Mouse (Mus musculus) MEL-GATA-1-ER (cell line): ENCODE measurements at regions not wholly inside any gene's neighbourhood (a gene's known extent, or its start where the extent isn't known, plus 50 kb on each side); places are given as distances from the start of the nearest gene placed in this dataset.

ENCODE experiments used
- DNase-seq: peaks from one replicate; pipeline ENCODE4 v3.0.0-alpha.2; 2012; ENCODE audit warnings: low read depth; ENCODE audit errors: extremely low read depth

- DNase-seq = no peak
Observed at GRCm38 (mm10) chr4:87718166-87718805, 314.9 kb downstream of the Mllt3 start.

- no peak for DNase-seq
Observed at GRCm38 (mm10) chr4:87715212-87715933, 317.8 kb downstream of the Mllt3 start.

- no peak for DNase-seq
Observed at GRCm38 (mm10) chr4:87712691-87713090, 320.5 kb downstream of the Mllt3 start.

GRCm38 (mm10) chr4:87712286-87712685 lies 320.9 kb downstream of the Mllt3 start:
- no peak for DNase-seq

DNA sequence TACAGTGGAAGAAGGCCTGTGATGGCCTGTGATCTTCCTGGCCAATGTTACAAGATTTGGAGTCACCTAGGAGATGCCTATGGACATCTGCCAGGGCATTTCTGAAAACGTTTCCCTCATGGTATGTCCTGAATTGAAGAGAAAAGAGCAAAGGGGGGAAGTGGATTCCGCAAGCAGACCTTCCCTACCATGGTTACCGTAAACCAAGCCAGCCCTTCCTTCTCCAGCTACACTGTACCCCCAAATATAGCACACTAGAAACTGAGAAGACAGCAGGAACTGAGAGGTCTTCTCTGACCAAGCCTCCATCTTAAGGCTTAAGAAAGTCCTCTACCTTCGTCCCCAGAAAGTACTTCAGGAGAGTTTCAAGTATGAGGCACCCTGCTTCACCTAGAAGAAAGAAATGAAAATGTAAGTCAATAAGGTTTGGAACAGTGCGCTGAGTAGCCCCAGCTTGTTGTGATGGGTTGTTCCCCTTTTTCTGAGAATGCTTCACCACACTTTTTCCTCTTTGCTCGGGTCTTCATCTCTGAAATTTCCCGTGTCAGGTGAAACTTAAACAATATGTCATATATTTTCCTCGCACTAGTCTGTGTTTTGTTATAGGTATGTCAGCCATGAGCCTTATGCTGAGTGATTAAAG lies 321.9 kb downstream of the Mllt3 start:
- no peak for DNase-seq

DNA sequence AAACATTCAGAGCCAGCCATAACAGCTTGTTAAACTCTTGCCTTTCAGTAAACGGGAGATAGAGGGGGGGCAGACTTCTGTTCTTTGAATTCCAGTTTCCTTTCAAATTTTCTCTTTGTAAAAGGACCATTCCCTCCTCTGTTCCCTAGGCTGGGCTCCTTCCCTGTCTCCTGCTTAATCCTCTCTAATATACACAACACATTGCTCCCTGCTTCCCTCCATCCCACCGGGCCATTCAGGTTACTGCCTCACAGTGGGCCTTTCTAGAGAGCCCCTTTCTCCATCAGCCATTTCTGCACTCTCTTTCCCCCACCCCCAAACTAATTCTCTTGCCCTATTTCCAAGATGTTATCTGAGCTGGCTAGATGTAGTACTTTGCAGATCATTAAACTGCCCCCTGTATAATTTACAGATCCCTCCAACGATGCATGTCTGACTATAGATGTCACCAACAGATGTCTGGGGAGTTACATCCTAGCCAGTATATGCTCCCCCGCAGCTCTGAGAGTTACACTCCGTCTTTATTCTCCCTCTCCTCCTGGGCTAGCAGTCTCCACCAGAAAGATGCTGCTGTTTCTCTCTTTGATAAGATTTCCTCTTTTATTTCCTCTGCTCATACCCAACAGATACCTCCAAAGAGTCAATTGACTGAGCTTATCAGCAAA lies 324.1 kb downstream of the Mllt3 start:
- no peak for DNase-seq

- no peak for DNase-seq
Observed at GRCm38 (mm10) chr4:87707386-87707785, 325.8 kb downstream of the Mllt3 start.

DNA sequence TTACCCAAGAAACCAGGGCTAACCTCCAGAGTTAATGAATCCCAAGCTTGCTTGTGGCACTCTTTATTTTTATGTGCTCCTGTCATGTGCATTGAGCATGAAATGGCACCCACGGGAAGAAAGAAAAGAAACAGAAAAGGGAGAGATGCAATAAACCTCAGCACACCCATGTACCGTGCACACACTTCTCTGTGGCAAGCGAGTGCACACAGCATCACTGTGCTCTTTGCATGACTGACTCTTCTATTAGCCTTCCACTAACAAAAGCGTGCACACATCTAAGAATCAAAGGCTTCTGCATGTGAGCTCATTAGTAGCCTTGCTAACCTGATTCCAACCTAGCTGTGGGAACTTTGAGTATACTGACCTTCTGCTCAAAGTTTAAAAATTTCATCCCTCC lies 330.3 kb downstream of the Mllt3 start:
- DNase-seq = no peak

DNA sequence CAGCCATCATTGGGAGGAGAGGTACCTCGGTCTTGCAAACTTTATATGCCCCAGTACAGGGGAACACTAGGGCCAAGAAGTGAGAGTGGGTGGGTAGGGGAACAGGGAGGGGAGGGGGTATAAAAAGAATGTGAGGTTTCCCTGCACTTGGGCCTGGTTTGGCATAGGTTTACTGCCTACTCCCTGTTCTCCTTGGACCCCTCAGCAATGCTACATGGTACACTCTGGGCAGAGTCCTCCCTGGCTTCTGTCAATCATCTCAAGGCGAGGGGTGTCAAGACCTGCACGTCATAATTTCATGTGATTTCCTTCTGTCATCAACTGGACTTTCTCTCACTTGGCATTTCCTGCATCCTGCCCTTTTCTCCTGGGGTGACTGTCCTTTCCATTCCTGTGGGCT lies 330.9 kb downstream of the Mllt3 start:
- no peak for DNase-seq

DNA sequence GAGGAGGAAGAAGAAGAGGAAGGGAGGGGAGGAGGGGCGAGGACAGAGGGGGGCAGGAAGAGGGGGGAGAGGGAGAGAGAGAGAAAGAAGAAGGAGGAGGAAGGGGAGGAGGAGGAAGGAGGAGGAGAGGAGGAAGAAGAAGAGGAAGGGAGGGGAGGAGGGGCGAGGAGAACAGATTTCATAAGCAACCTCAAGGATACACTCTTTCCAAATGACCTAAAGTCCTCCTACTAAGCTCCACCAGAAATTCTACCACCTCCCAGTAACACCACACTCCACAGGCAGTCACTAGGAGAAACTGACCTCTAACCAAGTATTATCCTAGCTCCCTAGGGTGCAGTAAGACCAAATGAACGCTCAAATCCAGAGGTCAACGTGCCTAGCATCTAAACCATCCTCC lies 332.1 kb downstream of the Mllt3 start:
- no peak for DNase-seq

- no peak for DNase-seq
Observed at GRCm38 (mm10) chr4:87700508-87700907, 332.7 kb downstream of the Mllt3 start.

DNA sequence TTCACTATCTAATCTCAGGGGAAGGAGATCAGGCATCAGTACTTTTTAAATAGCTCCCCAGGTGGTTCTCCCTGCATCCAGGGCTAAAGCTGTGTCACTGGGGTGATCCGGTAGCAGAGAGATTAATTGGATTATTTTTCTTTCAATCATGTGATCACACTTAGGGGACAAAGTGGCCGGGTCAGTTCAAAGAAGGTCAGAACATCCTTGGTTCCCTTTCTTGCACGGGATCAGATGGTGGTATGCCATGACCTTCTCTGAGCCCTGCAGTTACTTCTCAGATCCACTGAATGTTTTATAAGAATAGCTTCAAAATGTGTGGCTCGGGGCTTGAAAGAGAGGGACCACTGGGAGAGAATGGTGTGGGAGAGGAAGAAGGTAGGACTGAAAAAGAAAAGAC lies 333.6 kb downstream of the Mllt3 start:
- DNase-seq = no peak

DNA sequence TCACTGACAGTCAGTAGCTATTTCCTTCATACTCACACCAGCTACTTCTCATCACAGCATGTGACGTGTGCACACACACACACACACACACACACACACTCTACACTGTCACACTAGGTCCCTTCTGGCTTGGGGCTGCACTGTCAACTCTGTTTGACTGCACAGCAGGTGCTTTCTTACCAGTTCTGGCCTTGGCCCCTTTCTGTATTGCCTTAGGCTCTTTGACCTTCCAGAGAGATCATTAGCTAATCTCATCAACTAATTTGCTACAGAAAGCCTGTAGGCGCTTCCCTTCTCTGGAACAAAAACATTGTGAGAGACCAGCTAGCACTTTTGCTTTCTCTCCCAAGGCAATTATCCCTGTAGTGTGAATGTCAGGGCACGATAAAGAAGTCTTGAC lies 334.4 kb downstream of the Mllt3 start:
- no peak for DNase-seq

DNA sequence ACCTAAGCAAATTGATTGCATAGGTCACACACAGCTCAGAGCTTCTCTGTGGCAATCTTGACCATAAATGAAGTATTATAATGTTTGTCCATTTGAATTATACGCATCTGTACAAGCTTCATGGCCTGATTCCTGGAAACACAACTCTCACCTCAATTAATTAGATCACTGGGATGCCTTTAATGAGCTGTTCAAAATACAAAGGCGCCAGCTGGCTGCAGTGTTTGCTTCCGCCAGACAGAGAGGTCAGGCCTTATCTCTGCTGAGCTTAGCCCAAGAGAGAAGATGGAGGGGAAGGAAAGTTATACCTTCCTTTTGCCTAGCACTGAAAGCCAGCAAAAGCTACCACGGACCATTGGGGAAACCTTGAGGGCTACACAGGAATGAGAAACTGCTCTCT lies 336.2 kb downstream of the Mllt3 start:
- no peak for DNase-seq

DNA sequence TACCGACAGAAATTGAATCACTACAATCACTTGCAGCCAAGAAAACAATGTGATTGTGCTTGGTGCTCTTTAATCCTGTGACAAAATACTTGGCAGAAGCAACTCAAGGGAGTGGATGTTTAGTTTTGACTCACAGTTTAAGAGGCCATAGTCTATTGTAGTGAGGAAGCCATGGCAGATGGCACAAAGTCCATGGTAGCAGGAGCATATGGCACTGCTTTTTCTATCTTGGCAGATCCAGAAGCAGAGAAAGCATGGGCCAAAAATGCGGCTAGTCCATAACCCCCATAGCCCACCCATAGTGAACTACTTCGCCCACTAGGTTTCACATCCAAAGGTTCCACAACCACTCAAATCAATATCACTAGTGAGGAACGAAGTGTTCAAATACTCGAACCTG lies 337.4 kb downstream of the Mllt3 start:
- no peak for DNase-seq

GRCm38 (mm10) chr4:87692741-87693140 lies 340.4 kb downstream of the Mllt3 start:
- no peak for DNase-seq

DNA sequence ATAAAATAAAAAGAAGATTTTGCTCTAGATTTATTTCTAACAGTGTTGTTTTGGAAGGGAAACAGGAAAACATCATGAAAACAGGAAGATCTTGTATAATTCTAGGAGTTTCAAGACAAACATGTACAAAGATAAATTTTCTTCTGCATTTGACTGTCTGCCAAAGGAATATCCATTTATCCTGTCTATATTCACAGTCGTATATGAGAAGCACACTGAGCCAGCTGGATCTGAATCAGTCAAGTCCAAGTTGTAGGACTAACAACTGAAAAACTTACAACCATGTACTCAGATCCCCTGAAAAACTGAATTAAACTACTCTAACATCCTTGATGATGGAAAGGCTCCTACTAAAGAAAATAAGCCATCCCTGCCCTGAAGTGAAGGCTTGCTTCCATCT lies 348.2 kb downstream of the Mllt3 start:
- no peak for DNase-seq

DNA sequence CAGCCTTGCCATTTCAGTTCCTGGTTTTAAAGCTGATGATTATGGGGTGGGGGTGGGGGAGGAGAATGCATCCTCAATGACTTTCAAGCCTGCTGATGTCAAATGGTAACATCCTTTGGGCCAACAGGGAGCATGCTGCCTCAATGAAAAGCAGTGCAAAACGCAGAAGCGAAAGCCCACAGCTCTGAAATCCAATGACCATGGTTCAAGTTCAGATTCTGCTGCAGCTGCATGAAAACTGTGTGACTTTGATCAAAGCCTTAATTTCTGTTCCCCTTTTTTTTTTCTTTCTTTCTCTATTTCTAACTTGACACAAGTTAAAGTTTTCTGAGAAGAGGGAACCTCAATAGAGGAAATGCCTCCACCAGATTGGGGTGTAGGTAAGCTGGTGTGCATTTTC lies 350.4 kb downstream of the Mllt3 start:
- DNase-seq = peak; percentile 21

GRCm38 (mm10) chr4:87671101-87671500 lies 362.1 kb downstream of the Mllt3 start:
- DNase-seq = no peak

- no peak for DNase-seq
Observed at GRCm38 (mm10) chr4:87670167-87670566, 363.0 kb downstream of the Mllt3 start.

GRCm38 (mm10) chr4:87669480-87669879 lies 363.7 kb downstream of the Mllt3 start:
- DNase-seq = no peak

GRCm38 (mm10) chr4:87668314-87668713 lies 364.9 kb downstream of the Mllt3 start:
- DNase-seq = no peak
